Mouse (Mus musculus): ENCODE measurements at regions not wholly inside any gene's neighbourhood (a gene's known extent, or its start where the extent isn't known, plus 50 kb on each side); places are given as distances from the start of the nearest gene placed in this dataset.
"Not testable (repeated sequence)": the region's sequence is repeated elsewhere in the genome, so short reads cannot be mapped to it uniquely, and the experiment has no call there.

DNA sequence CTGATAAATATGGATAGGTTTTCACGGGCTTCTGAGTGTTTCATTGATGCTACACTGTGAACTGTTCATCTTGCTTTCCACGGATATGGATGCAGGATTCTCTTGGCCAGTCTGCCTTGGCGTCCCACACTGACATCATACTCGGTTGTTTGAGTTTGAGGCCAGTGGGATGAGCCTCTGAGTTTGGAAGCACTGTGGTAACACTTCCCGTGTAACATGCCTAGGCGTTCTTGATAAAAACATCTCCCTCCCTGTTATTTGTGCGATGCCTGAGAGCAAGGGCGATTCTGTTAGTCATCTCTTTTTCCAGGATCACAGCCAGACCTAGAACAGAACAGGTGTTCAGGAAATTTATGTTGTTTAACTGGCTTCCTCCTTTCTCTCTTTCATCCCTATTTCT, 482.5 kb upstream of the Id2 start:
- peak; percentile 15 for DNase-seq

- no peak for DNase-seq
These were observed 468.2 kb upstream of the Id2 start for GRCm38 (mm10) chr12:25565131-25565530.

DNA sequence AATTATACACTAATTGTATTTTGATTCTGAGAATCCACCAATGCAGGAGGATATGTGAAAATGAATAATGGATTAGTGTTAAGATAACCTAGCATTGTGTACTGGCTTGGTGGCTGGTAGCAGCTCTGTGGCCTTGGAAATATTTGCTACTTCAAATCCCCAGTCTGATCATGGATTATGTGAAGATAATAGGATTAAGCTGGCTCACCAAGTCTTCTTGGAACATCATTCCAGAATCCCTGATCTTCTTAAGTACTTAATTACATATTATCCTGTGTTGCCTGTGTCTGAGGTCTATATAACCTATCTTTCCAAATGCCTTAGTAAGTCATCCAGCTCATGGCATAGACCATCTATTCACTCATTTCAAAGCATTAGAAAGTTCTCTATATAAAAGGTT, 462.7 kb upstream of the Id2 start:
- no peak for DNase-seq

DNA sequence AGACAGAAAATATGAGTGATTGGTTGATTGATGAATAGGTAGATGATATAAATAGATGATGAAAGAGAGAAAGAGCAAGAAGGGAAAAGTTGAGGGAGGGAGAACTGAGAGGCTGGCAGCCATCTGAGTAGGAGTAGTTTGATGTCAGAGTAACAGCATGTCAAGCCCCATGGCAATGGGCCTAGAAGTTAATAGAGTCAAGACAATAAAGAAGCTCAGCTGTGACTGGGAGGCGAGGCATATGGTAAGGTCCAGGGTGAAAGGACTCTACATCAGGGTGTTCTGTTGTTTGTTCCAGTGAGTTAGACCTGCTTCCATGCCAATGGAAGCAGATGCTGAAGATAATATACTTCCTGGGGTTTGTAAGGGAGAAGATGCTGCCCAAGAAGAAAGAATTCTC, 456.7 kb upstream of the Id2 start:
- DNase-seq, result no peak

DNA sequence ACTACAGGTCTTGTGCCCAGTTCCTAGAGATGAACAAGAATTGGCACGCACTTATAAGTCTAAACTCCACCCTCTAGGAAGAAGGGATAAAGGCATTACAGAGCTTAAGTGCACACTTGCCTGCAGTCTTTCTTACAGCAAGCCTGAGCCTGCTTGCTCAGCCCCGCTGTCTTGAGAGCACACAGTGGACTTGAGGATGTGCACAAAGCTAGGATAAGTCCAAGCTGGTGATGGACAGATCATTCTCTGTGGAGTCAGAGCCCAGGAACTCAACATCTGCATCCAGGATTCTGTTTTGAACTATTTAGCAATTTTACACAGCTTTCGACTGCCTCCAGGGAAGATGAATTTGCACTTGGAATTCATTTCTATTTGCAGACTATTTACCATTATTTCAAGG, 452.8 kb upstream of the Id2 start:
- no peak for DNase-seq

DNA sequence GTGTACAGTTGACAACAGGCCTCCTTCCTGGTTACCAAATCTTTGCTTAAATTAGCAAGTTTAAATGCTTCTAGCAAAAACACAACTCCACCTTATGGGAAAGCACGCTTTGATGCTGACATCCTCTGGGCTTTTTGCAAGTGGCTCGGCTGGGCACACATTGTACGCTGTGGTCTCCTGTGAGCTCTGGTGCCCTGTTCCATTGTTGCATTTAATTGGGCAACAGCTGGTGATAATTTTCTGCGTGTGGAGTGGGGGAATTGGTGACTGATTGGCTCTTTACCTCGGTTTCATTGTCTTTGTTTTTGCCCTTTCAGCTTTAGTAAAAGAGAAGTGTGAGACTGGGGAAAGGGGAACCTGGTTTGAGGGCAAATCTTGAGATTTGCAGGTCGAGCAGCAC, 447.3 kb upstream of the Id2 start:
- no peak for DNase-seq

DNA sequence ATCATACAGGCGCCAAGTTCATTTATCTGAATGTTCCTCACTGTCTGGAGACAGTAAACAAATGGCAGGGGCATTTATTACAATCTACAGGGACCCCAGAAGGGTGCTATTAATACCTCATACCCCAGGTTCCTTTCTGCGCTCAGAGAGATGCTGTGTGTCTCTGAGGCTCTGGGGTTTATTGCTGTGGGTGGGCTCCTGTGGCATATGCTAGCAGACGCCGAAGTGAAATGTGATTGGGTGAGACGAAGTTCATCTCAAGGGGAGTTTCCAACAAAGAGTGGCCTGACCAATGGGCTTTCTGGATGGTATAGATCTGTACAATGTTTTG, 437.6 kb upstream of the Id2 start:
- DNase-seq, result no peak

GRCm38 (mm10) chr12:25533709-25534619, 437.0 kb upstream of the Id2 start:
- DNase-seq, result no peak

GRCm38 (mm10) chr12:25530483-25530882, 433.5 kb upstream of the Id2 start:
- DNase-seq, result no peak

DNA sequence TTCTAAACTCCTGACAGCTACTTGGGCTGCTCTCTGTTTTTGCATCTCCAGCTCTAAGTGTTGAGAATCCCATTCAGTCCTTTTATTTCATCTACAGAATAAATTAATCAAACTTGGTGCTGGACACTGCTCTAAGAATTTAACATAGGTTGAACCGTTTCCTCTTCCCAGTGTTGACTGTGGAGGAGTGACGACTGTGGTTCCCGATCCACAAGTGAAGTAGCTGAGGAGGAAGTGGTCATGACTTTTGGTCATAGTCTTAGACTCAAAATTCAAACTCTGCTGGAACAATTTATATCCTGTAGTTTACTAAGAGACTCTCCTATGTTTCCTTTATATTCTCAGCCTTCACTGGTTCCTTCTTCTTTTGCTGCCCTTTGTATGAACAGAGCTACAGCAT, 432.6 kb upstream of the Id2 start:
- DNase-seq, result no peak

- no peak for DNase-seq
These were observed 429.7 kb upstream of the Id2 start for GRCm38 (mm10) chr12:25526639-25527038.

DNA sequence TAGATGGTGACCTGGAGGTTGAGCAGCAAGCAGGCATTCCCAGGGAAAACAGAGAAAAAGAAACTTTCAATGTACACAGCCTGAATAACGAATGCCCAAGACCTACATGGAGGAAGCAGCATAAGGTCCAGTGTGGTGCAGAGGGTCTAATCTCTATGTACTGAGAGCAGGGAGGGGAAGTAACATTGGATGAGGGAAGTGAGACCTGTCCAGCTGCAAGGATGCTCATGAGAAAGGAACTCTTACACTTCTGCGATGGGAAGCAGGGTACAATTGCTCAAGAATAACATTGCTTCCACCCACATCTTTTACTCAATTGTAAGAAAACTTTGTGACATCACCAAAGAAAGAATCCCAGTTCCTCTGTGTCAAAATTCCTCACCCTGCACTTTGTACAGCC, 419.8 kb upstream of the Id2 start:
- no peak for DNase-seq

DNA sequence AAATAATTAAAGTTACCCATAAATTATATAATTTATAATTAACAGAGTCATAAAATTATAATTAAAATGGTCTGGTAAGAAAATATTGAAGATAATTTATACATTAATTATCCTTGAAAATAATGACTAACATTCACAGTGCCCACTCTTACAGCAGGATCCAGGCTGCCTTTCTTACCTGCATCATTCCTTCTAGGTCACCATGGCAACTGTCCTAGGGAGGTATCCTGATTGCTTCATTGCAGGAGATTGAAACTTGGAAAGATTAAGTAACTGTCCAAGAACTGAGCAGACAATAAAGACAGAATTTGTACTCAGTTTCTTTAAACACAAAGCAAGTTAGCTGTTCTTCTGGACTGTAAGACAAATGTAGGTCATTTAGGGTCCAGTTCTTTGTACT, 416.7 kb upstream of the Id2 start:
- DNase-seq, result no peak

- no peak for DNase-seq
These were observed 412.7 kb upstream of the Id2 start for GRCm38 (mm10) chr12:25509666-25510065.

DNA sequence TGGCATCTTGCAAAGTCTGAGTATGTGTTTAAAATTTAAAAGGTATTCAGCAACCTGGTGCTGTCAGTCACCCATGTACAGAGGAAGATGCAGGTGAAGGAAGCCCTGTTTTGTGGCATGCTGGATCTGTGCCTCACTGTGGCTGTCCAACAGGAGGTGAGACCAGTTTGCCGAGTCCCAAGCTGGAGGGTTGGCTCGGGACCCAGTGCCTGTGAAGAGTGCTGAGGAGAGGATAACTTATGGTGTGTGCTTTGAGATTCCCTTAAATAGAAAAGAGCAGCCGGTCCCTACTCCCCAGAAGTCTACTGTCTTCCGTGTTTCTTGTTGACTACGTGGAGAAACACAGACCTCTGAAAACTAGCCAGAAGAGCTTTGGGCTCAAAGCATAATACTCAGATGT, 396.3 kb upstream of the Id2 start:
- DNase-seq, result peak; percentile 37

GRCm38 (mm10) chr12:25492483-25493190, 395.7 kb upstream of the Id2 start:
- no peak for DNase-seq

DNA sequence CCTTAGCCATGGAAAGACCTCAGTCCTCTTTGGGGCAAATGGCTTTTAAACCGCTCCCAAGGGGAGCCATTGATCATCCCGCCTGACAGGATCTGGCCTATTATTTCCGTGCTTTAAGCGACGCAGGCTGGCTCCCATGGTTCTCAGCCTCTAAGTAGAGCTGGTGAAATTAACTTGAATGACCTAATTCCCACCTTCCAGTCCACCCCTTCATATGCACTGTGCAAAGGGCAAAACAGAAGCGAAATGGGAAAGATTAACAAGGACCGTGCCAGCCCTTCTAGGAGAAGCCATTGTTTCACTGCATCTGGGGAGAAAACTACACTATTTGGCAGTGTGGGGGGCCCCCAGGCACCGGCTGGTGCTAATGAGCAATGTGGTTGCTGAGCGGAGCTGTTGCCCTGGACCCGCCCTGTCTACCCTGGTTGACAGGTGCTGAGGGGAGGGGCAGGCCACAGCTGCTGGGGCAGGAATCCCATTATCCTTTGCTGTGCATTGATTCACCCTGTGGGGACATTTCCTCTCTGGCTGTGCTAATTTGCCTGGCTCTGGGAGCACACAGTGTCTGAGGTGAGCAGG, 378.3 kb upstream of the Id2 start:
- no peak for DNase-seq

DNA sequence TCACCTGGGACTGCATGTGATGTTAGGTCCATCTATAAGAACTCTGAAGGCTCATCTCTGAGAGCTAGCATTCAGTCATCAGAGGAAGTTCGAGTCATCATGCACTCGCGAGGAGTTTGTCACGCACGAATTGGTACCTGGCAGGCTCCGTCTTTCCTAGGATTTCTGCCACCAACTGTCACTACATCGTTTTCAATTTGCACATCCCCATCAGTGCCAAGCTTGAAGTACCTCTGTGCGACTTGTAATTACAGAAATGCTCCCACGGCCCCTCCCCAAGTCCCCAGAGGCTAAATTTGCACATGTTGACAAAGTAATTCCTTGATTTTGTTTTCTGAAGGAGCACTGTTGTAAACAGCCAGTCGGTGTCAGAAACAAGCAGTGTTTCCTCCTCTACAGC, 372.2 kb upstream of the Id2 start:
- no peak for DNase-seq

- DNase-seq, result no peak
These were observed 370.8 kb upstream of the Id2 start for GRCm38 (mm10) chr12:25467789-25468188.

- not testable (repeated sequence) for DNase-seq
These were observed 365.8 kb upstream of the Id2 start for GRCm38 (mm10) chr12:25462690-25463089.

- DNase-seq, result no peak
These were observed 358.5 kb upstream of the Id2 start for GRCm38 (mm10) chr12:25455281-25455989.

- no peak for DNase-seq
These were observed 356.4 kb upstream of the Id2 start for GRCm38 (mm10) chr12:25453356-25453755.

- DNase-seq, result no peak
These were observed 354.2 kb upstream of the Id2 start for GRCm38 (mm10) chr12:25451156-25451555.

GRCm38 (mm10) chr12:25444355-25444754, 347.4 kb upstream of the Id2 start:
- no peak for DNase-seq
